Mouse (Mus musculus) layer of hippocampus, postnatal 25 days (tissue): ENCODE measurements at regions not wholly inside any gene's neighbourhood (a gene's known extent, or its start where the extent isn't known, plus 50 kb on each side); places are given as distances from the start of the nearest gene placed in this dataset.
"Not testable (repeated sequence)": the region's sequence is repeated elsewhere in the genome, so short reads cannot be mapped to it uniquely, and the experiment has no call there.

Experiments
- DNase-seq, 2 experiments: peaks; one replicate each; pipeline ENCODE4 v3.0.0; 2022; ENCODE audit warnings: mixed read lengths in 2 of 2, low spot score in 1 of 2; ENCODE audit errors: extremely low spot score in 1 of 2

DNA sequence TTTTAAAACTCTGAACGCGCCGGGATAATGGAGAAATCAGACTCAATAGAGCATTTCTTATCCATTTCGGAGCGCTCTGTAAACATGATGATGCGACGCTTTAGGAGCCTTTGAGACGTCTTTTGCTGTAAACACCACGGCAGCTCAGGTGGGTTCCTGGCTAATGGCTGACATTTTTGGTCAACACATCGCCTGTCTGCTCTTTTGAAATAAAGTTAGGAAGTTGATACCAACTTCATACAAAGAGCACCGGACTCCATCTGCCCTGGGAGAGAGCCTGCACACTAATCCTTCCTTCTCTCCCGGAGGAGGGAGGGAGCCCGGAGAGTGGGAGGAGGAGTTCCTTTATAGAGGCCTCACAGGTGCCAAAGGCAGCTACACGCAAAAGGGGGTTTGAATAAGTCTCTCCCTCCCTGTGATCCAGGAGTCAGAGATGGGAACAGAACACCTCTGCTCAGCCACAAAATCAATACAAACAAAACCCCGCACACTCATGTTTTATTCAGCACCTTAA is 63.8 kb upstream of the Srsf6 start:
- no peak for DNase-seq

DNA sequence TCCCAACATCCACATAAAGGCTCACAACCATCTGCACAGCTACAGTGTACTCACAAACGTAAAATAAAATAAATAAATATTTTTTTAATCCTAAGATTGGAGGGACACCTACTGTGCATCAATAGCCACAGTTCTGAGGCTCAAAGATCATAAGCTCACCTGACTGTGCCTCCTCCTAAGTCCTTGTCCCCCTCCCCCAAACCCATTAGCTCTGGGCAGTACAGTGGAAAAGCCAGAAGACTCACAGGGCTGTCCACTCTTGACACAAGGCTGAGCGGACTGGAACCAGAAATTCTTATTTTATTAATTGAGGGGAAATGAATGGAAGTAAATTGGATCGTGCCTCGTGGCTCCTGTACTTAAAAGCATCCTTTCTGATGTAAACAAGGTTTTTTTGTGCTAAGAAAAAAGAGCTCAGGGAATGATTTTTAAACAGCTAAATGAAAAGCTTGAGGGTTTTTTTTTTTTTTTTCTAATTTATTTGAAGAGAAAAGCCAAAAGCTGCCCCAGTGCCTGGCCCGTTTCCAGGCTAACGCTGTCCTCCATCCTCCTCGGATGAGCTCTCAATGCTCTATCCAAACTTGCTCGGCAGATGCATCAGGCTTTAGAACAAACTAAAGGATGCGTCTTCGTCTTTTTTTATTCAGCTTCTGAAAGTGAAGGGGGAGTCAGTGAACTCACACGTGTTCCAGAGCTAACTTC is 64.6 kb upstream of the Srsf6 start:
- no peak for DNase-seq

DNA sequence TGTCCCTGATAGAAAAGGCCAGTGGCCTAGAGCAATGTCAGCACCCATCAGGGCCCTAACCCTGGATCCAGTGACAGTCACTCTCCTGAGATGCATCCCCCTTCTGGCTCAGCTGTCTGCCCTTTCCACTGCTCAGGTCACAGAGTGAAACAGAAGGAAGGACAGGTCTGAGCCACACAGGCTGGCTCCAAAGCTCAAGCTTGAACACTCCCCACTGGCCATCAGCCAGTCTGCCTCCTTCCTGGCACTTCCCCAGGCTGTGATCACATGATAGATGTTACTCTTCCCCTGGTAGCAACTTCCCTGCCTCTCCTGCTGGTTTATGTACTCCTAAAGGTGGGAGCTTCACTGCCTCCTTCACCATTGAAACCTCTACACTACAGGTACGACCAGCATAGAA is 66.8 kb upstream of the Srsf6 start:
- DNase-seq = no peak

DNA sequence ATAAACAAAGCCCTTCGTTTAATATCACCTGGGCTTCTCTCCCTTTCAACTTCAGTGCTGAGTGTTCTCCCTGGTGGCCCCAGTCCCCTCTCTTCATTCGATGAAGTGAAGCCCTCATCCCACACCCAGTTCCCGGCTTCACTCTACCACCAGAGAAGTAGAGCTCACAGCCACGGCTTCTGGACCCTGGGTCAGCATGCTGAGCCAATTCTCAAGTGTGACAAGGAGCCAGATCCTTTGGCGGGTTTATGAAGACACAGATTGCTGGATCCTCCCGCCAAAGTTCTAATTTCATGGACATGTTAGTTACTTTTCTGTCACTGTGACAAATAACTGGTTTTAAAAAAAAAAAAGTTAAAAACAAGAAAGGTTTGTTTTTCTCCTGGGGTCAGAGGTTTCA is 76.7 kb upstream of the Srsf6 start:
- DNase-seq = no peak

DNA sequence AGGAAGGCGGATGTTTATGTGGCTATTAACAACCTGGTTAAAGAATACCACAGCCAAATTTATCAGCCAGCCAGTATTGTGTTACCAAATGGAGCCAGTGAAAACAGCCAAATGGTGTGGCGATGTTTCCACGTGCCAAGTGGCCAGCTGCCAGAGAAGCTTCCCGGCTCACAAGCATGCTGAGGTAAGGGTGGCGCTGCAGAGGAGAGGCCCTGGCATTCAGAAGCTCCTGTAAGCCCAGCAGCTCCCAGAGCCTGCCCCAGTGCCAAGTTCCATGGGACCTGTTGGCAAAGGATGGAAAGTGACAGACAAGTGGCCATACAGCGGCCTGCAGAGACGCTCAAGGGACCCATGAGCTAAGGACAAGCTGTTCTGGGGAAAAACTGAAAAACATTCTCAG is 77.8 kb upstream of the Srsf6 start:
- peak; percentile 19 to 61 for DNase-seq

DNA sequence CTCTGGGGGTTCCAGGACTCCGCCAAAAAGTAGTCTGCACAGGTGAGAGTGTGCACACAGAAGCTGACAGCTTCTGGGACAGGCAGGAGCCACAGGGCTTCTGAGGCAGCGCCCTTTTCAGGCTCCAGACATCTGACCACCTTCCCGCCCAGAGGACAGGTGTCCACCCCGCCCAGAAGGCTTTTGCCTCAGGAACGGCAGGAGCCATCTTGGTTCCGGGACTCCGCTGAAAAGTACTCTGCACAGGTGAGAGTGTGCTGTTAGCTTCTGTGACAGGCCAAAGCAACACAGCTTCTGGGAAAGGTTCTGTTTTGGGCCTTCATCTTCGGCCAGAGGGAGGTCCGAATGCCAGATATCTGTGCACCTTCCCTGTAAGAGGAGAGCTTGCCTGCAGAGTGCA is 89.6 kb upstream of the Srsf6 start:
- DNase-seq = not testable (repeated sequence)

DNA sequence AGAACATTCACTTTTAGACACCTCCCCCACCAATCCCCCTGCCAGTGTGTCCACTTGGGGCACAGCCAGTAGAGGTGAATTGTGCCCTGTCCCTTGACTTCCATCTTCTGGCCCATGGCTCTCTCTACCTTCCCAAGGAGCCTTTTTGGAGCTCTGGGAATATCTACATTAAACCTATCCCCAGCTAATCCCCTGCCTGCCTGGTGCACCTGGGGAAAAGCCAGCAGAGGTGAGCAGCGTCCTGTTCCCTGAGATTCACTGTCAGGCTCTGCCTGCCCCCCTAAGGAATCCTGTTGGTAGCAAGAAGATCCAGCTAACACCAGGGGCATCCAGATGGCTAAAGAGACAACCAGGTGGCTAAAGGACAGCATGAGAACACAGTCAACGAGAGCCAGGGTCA is 93.6 kb upstream of the Srsf6 start:
- no peak for DNase-seq

DNA sequence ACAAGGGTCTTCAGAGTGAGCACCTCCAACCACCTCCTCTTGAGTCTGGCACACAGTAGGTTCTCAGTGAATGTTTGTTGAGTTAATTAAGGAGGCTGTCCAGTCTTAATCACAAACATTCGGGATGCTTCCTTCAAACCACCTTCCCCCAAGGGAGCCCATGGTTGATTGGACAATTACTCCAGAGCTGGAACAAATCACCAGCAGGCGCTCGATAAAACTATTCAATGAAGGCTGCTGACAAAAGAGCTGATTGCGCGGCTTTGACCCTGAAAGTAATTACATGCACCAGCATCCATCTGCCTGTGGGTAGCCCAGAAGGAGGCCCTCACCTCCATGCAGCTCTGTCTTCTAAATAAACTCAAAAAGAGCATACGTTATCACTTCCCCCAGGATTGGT is 97.6 kb upstream of the Srsf6 start:
- DNase-seq = no peak

DNA sequence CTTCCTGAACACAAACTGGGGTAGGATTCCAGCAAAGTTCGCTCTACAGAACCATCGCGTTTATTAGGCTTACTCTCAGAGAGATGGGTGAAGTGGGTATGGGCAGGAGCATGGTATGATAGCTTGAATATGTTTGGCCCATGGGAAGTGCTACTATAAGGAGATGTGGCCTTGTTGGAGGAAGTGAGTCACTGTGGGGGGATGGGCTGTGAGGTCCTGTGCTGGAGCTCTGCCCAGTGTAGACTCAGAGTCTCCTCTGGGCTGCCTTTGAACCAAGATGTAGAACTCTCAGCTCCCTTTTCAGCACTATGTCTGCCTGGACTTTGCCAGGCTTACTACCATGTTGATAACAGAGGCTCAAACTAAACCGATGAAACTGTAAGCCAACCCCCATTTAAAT is 112.5 kb upstream of the Srsf6 start:
- DNase-seq = no peak

DNA sequence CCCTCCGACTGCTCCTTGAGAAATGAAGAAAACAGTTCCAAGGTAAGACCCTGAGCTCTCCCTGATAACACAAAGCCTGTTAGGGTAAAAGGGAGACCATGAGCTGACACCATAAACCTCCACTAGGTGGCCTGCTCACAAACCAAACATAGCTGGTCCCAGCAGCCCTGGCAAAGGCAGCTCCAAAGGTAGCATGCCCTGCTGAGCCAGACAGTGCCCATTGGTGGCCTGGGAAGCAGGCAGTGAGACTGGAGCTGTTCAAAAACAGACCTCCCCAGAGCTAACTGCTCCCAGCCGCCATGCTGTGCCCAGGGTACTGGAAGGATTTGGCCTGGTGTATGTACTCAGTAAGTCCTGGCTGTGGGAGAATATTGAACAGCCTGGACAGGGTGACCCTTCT is 117.1 kb upstream of the Srsf6 start:
- peak in 1 of 2 experiments; percentile 7 for DNase-seq

DNA sequence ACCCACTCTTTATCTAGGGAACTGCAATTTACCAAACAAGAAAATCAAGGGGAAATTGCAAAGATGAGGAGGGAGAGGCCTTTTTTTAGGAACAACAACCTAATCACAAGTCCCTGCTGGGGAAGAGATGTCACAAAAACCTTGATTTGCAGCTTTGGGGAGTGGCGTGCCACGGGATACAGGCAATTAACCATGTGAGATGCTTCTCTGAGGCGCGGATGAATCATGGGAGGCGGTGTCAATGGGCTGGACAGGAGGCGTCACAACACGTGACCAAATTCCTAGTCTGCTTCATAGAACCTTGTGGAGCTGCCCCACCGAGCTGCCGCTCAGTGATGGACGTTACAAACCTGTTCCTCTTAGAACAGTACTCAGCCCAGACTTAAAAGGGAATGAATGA is 123.6 kb upstream of the Srsf6 start:
- no peak for DNase-seq

DNA sequence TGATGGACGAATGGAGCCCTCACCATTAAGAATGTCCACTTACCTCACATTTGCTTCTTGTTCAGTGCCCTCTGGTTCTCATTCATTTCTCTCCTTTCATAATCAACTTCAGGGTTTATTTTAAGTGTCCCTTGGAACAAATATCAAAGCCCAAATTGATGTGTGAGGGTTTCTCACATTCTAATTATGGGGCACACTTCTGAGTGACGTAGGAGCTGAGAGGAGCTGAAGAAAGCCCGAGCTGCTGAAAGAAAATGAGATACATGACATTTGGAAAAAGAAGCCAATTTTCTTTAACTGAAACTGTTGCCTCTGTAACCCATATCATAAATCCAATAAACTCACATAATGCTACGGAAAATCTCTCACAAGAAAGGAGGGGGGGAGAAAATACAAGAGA is 134.8 kb upstream of the Srsf6 start:
- DNase-seq = no peak

DNA sequence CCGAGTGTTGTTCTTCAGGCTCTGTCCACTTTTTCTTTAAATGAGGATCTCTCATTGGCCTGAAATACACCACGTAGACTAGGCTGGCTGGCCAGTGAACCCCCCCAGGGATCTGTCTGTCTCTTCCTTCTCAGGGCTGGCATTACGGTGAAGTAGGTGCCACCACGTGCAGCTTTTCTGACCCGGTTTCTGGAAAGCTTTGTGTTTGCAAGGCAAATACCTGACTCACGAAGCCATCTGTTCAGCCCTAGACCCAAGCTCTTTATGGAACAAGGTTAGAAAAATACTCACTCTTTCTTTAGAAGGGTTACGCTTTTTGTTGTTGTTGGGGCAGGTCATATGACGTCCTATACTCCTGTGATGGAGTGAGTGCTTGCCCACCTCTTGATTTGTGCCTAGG is 133.3 kb upstream of the Ptprt start:
- DNase-seq = no peak

DNA sequence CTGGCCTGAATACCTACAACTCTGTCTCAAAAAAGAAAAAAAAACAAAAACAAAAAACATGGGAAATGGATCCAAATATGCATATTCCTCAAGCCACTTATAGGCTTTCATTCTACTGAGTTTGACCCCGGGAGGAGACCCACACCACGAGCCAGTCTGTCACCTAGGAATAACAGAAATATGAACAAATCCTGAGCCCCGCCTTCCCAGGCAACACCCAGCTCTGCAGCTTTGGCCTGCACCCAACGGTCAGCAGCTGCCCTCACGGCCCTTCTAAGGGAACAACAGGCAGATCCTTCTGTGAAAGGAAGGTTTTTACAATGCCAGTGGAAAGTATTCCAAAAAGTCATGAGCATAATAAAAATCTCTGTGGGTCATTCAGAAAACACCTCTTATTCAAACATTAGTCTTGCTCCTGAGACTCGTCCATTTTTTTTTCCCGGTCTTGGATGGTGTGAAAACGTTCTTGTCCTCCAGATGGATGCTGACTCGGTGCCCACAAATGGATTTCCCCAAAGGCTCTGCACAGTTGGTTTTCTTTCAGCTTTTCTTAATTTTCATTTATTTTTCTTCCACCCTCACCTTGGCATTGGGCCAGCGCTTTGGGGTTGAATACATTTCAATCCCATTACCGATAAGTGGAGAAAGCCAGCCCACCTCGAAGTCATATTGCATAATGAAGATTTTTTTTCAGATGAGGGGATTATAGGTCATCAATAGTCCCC is 130.6 kb upstream of the Ptprt start:
- DNase-seq = peak in 1 of 2 experiments; percentile 32

DNA sequence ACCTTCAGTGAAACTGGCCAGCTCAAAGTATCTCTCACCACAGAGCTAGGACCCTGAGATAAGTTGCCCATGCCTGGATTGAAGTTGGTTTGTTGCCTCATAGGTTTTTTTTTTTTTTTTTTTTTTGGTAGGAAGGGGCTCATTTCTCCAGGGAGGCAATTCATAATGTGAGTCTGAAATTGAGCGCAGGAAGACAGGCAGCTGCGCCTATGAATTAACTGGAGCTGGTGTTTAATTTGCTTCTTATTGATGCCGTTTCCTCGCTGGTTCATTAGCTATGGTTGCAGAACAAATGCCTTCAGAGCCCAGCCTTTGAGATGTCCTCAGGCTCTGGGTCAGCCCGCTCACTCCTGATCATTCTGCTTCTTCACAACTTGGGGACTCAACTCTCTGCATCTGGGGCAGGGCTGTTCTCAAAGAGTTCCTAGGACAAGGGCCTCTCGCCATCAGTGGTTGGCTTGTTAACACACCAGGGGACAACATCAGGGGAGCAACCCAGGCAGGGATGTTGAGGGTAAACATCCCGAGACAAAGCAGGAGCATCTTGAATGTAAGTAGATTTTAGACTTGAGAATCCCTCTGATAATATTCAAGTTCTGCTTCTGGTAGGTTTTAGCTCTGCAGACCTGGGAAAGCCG is 123.3 kb upstream of the Ptprt start:
- DNase-seq = no peak

DNA sequence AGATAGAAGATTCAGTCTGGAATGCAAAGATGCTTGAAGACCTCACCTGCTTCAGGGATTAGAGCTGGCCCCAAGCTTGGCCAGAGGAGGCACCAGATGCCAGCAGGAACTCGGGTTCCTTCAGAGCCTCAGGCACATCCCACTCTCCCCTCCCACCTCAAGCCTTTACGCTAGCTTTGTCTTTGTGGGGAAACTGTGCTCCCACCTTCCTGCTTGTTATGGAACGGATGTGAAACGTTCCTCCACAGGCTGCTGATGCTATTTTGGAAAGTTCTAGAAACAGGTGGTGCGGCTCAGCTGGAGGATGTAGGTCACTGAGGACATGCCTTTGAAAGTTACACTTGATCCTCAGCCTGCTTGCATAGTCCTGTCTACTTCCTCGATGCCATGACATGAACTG is 120.7 kb upstream of the Ptprt start:
- DNase-seq = no peak

DNA sequence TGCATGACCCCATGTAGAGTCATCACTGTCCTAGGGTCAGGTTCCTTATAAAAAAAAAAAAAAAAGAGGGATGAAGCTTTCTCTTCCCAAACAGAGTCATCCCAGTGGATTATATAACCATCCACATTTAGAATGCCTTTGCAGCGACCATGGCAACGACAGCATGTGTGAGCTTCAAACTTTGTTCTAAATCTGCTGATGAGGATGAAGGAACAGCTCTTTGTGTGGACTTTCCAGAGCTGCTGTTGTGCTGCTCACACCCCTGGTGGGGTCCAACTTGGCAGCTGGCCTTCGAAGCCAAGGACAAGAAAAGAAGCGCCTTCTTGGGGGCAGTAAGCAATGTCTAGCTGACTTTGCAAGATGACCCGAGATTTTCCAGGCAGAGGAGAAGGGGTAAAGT is 115.6 kb upstream of the Ptprt start:
- DNase-seq = peak in 1 of 2 experiments; percentile 10

DNA sequence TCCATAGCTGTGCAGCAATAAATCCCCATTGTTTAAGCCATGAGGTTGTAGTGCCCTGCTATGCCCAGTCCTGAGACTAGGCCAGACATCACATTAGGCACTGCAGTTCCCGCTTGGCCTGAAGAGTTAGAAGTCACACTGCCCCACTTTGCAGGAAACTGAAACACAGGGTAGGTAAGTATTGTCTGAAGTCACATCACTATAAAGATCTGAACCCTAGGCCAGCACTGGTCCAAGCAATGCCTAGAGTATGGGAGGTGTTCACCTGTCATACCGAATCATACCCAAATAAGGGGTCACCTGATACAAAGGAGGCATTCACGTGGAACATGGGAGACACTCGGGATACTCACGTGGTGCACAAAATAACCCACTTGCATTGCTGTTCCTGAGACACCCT is 111.6 kb upstream of the Ptprt start:
- DNase-seq = no peak

DNA sequence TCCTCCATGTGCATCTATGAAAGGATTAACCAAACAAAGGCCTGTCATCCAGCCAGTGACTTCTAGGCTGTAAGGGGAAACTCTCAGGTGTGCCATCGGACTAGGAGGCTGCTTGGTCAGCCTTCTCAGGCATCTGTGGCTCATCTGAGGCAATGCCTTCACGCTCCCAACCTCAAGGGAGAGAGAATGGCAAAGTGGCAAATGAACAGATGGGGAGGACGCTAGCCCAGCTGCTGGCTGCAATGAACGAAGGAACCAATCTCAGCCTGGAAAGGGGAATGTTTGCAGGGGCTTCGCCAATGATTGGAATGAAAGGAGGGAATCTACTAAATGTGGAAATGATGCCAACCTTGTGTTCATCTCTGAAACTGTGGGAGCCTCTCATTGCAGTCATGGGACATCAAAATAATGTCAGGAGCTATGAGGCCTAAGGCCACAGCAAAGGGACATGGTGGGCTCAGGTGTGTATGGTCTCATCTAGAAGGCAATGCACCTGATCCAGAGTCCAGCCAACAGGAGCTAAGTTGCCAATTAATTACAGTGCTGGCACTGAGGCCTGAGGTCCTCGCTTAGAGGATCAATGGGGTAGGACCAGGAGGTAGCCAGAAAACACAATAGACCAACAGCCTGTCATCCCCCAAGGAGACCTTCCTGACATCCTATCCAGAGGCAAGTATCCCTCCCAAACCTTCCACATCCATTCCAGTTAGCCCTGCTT is 108.9 kb upstream of the Ptprt start:
- no peak for DNase-seq

DNA sequence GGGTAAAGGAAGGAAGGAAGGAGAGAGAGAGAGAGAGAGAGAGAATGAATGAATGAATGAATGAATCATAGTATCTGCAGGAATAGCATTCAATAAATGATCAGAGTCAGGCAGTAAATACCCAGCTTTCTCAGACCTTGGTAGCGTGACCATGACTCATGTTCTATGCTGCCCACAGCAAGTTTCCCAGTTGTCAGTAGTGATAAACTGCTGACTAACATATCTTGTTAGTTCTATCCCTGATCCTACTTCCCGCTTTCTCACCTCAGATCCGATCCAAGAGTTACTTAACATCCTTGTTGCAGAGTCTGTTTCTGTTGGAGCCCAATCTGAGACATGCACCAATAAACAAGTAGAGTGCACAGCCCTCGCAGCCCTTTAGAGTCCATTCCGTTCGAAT is 103.1 kb upstream of the Ptprt start:
- DNase-seq = no peak

DNA sequence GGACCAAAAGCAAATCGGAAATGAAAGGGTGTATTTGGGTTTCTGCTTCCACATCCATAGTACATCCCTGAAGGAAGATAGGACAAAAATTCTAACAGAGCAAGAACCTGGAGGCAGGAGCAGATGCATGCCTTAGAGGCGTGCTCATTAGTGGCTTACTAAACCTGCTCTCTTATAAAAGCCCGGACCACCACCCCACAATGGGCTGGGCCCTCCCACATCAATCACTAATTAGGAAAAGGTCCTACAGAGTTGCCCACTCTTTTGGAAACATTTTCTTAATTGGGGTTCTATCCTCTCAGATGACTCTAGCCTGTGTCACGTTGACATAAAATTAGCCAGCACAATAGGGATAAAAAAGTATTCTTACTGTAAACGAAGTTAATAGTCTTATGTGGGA is 79.6 kb upstream of the Ptprt start:
- DNase-seq = no peak
